Mouse (Mus musculus): Measurements from ENCODE around the gene Chd3. TPM values are rescaled to one million over a fixed set of nuclear protein-coding genes. Genes with fewer than 3 reads are reported as not detected.

The Chd3 gene
- total and polyA plus RNA-seq, 3 experiments = 31.9 to 92.0 (median 66.4) TPM

GRCm38 (mm10) chr11:69406867-69407723, 37.9 kb upstream of the Chd3 start:
- dilution Hi-C loops (cut with MboI; ENCODE audit: extremely low pct_ligation_motif_present, extremely low pct_unique_long_range_greater_than_20kb, low sequenced_read_pairs) = no loop called here

DNA sequence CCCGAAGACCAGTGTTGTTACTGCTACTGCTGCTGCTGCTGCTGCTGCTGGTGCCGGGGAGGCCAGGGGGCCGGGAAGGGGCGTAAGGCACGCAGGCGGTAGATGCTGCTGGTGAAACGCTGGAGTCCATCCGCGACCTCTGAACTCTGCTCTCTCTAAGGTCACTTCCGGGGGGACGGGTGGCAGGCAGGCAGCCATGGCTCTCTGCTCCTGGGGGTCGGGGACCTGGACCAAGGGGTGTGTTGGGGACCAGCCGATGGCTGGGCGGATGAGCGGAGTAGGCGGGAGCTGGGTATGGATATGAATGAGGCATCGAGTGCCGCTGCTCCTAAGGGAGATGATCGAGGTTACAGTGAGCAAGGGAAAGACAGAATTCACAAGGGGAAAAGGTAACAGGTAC, 37.1 kb upstream of the Chd3 start:
- dilution Hi-C loops (cut with MboI; ENCODE audit: extremely low pct_ligation_motif_present, extremely low pct_unique_long_range_greater_than_20kb, low sequenced_read_pairs) = no loop called here

More at GRCm38 (mm10) chr11:69406867-69407723, 37.9 kb upstream of the Chd3 start:
- peaks cover 45 to 53% of the 10 kb centered on the region in 2 experiments for H3K36me3 ChIP-seq (replicated peaks in 1 of 2; ENCODE audit: control insufficient read depth in 1 of 2, insufficient read depth in 1 of 2, low read length in 1 of 2)
- peaks cover 10 to 21% of the 10 kb centered on the region in 2 experiments for H3K4me1 ChIP-seq (ENCODE audit: control insufficient read depth in 1 of 2, insufficient read depth in 2 of 2)
- no peaks in the 10 kb centered on the region for H3K9me3 ChIP-seq (replicated peaks; ENCODE audit: low read length)
- no peak for DNase-seq (ENCODE audit: extremely low read depth)
- peaks cover 3% of the 10 kb centered on the region for H3K27me3 ChIP-seq (replicated peaks)
- in situ Hi-C loops (cut with MboI; ENCODE audit: low pct_ligation_motif_present, low pct_unique_long_range_greater_than_20kb, low sequenced_read_pairs) = loop anchor here (10.0 kb wide), 1 partner anchor 118 kb away; no protein-coding TSS in a partner anchor
- H3K9ac ChIP-seq (ENCODE audit: insufficient read depth, low read depth) = no peak overlapping the region
- H3K27ac ChIP-seq (ENCODE audit: insufficient read depth, low read depth) = no peak overlapping the region
- H3K4me3 ChIP-seq (replicated peaks in 1 of 3; ENCODE audit: low read depth in 2 of 3, low read length in 2 of 3, poor library complexity in 1 of 3) = no peak overlapping the region
- H3K79me2 ChIP-seq (replicated peaks; ENCODE audit: control insufficient read depth, extremely low read depth, insufficient read depth, poor library complexity, severe bottlenecking) = peaks cover 7% of the 10 kb centered on the region; the same call in 1 of the 2 replicates
- no peak overlapping the region for H3K4me2 ChIP-seq (ENCODE audit: insufficient read depth, low read depth, poor library complexity, severe bottlenecking)
- TF ChIP-seq POLR2AphosphoS2 (IDR thresholded peaks at IDR 0.05; ENCODE audit: low read depth, low read length) (no peak), BHLHE40 (IDR thresholded peaks at IDR 0.05; ENCODE audit: low read depth, low read length) (no peak), E2F4 (IDR thresholded peaks at IDR 0.05; ENCODE audit: insufficient replicate concordance, low read depth, low read length) (no peak), JUND (conservative IDR thresholded peaks at IDR 0.05; ENCODE audit: low read depth, low read length) (no peak), KAT2A (IDR thresholded peaks at IDR 0.05; ENCODE audit: insufficient replicate concordance, low read length) (no peak), TCF12 (IDR thresholded peaks at IDR 0.05; ENCODE audit: low read depth, low read length) (no peak), PAX5 (IDR thresholded peaks at IDR 0.05; ENCODE audit: low read length) (no peak), CHD2 (IDR thresholded peaks at IDR 0.05; ENCODE audit: low read length) (no peak), ZMIZ1 (IDR thresholded peaks at IDR 0.05; ENCODE audit: low read depth, low read length) (no peak), ZC3H11A (IDR thresholded peaks at IDR 0.05; ENCODE audit: low read depth, low read length) (no peak), IRF4 (IDR thresholded peaks at IDR 0.05; ENCODE audit: low read depth, low read length) (no peak), JUN (IDR thresholded peaks at IDR 0.05; ENCODE audit: insufficient read depth, low read depth, low read length) (no peak), UBTF (IDR thresholded peaks at IDR 0.05; ENCODE audit: low read depth, low read length) (no peak), USF1 (IDR thresholded peaks at IDR 0.05; ENCODE audit: low read depth, low read length) (no peak), SIN3A (IDR thresholded peaks at IDR 0.05; ENCODE audit: low read length) (no peak), ZKSCAN1 (IDR thresholded peaks at IDR 0.05; ENCODE audit: borderline replicate concordance, low read depth, low read length) (no peak), MEF2A (IDR thresholded peaks at IDR 0.05; ENCODE audit: borderline replicate concordance, low read depth, low read length) (no peak), SMC3 (IDR thresholded peaks at IDR 0.05; ENCODE audit: low read depth, low read length) (no peak)

More for the DNA sequence above, 37.1 kb upstream of the Chd3 start:
- in situ Hi-C loops (cut with MboI; ENCODE audit: low pct_ligation_motif_present, low pct_unique_long_range_greater_than_20kb, low sequenced_read_pairs) = loop anchor here (10.0 kb wide), 1 partner anchor 119 kb away; no protein-coding TSS in a partner anchor
- TF ChIP-seq ZNF384 (IDR thresholded peaks at IDR 0.05; ENCODE audit: low read depth, low read length) (no peak), MYC (IDR thresholded peaks at IDR 0.05; ENCODE audit: low read depth, low read length) (no peak)
- Histone ChIP-seq H3K4me1 (ENCODE audit: control insufficient read depth in 1 of 2, insufficient read depth in 2 of 2) (peaks cover 11 to 23% of the 10 kb centered on the region in 2 experiments), H3K9ac (ENCODE audit: insufficient read depth, low read depth) (no peak overlapping the region), H3K27ac (ENCODE audit: insufficient read depth, low read depth) (no peak overlapping the region), H3K79me2 (replicated peaks; ENCODE audit: control insufficient read depth, extremely low read depth, insufficient read depth, poor library complexity, severe bottlenecking) (peaks cover 7% of the 10 kb centered on the region; the same call in 1 of the 2 replicates), H3K36me3 (replicated peaks in 1 of 2; ENCODE audit: control insufficient read depth in 1 of 2, insufficient read depth in 1 of 2, low read length in 1 of 2) (peaks cover 53 to 61% of the 10 kb centered on the region in 2 experiments), H3K4me3 (replicated peaks in 1 of 3; ENCODE audit: low read depth in 2 of 3, low read length in 2 of 3, poor library complexity in 1 of 3) (no peak overlapping the region), H3K9me3 (replicated peaks; ENCODE audit: low read length) (no peaks in the 10 kb centered on the region), H3K27me3 (replicated peaks) (no peaks in the 10 kb centered on the region), H3K4me2 (ENCODE audit: insufficient read depth, low read depth, poor library complexity, severe bottlenecking) (no peak overlapping the region)
- no peak for DNase-seq (ENCODE audit: extremely low read depth)

Measured in CH12.LX (cell line).